Mouse (Mus musculus): Measurements from ENCODE around the gene Lims1. TPM values are rescaled to one million over a fixed set of nuclear protein-coding genes. Genes with fewer than 3 reads are reported as not detected.
"Not testable (repeated sequence)": the region's sequence is repeated elsewhere in the genome, so short reads cannot be mapped to it uniquely, and the experiment has no call there.

The Lims1 gene
- polyA plus RNA-seq, 1 experiment = 12.7 TPM

- Histone ChIP-seq H3K4me1 (ENCODE audit: control insufficient read depth, insufficient read depth, low read length) (no peaks in the 10 kb centered on the region), H3K4me3 (ENCODE audit: control insufficient read depth, low read depth, low read length) (no peak overlapping the region), H3K36me3 (ENCODE audit: control insufficient read depth, insufficient read depth, low read length) (no peaks in the 10 kb centered on the region), H3K27me3 (ENCODE audit: control insufficient read depth, insufficient read depth, low read length) (no peaks in the 10 kb centered on the region), H3K27ac (ENCODE audit: control insufficient read depth, insufficient read depth, low read depth, low read length) (no peak overlapping the region)
- TF ChIP-seq POLR2A (IDR thresholded peaks at IDR 0.05; ENCODE audit: control insufficient read depth, low read depth, low read length) (no peak), CTCF (IDR thresholded peaks at IDR 0.05; ENCODE audit: control insufficient read depth, insufficient read depth, insufficient replicate concordance, low read depth, low read length) (no peak)
Measured at GRCm38 (mm10) chr10:58330635-58331034, 7.4 kb downstream of the Lims1 start.

- Histone ChIP-seq H3K27me3 (ENCODE audit: control insufficient read depth, insufficient read depth, low read length) (no peaks in the 10 kb centered on the region), H3K4me3 (ENCODE audit: control insufficient read depth, low read depth, low read length) (no peak overlapping the region), H3K4me1 (ENCODE audit: control insufficient read depth, insufficient read depth, low read length) (no peaks in the 10 kb centered on the region), H3K36me3 (ENCODE audit: control insufficient read depth, insufficient read depth, low read length) (no peaks in the 10 kb centered on the region), H3K27ac (ENCODE audit: control insufficient read depth, insufficient read depth, low read depth, low read length) (no peak overlapping the region)
- TF ChIP-seq POLR2A (IDR thresholded peaks at IDR 0.05; ENCODE audit: control insufficient read depth, low read depth, low read length) = no peak
- no peak for TF ChIP-seq CTCF (IDR thresholded peaks at IDR 0.05; ENCODE audit: control insufficient read depth, insufficient read depth, insufficient replicate concordance, low read depth, low read length)
Measured at GRCm38 (mm10) chr10:58331741-58332140, 8.5 kb downstream of the Lims1 start.

GRCm38 (mm10) chr10:58333414-58333813, 10.1 kb downstream of the Lims1 start:
- Histone ChIP-seq H3K27ac (ENCODE audit: control insufficient read depth, insufficient read depth, low read depth, low read length) (no peak overlapping the region), H3K27me3 (ENCODE audit: control insufficient read depth, insufficient read depth, low read length) (no peaks in the 10 kb centered on the region), H3K36me3 (ENCODE audit: control insufficient read depth, insufficient read depth, low read length) (no peaks in the 10 kb centered on the region), H3K4me1 (ENCODE audit: control insufficient read depth, insufficient read depth, low read length) (no peaks in the 10 kb centered on the region), H3K4me3 (ENCODE audit: control insufficient read depth, low read depth, low read length) (no peak overlapping the region)
- TF ChIP-seq POLR2A (IDR thresholded peaks at IDR 0.05; ENCODE audit: control insufficient read depth, low read depth, low read length) (no peak), CTCF (IDR thresholded peaks at IDR 0.05; ENCODE audit: control insufficient read depth, insufficient read depth, insufficient replicate concordance, low read depth, low read length) (no peak)

DNA sequence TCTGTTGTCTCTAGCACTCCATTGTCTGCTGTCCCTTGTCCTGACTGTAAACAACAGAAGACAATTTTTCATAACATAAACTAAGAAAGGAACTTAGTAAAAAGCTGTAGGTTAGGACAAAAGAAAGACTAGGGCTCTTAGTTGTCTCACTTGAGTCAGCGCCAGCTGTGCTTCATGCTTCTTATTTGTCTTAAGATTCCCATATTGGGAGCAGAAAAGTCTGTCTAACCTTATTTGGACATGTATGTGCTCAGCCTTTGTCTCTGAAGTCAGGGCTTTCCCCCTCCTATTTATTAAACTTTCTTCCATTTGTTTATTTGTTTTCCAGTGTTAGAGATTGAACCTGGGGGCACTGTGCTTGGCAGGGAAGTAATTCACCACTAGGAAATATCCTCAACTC, 12.9 kb downstream of the Lims1 start:
- no peak overlapping the region for H3K27ac ChIP-seq (ENCODE audit: control insufficient read depth, insufficient read depth, low read depth, low read length)

GRCm38 (mm10) chr10:58337091-58337490, 13.8 kb downstream of the Lims1 start:
- H3K27ac ChIP-seq (ENCODE audit: control insufficient read depth, insufficient read depth, low read depth, low read length) = peak overlapping the region; percentile 39; the same call in 1 of the 2 replicates
- H3K36me3 ChIP-seq (ENCODE audit: control insufficient read depth, insufficient read depth, low read length); H3K27me3 ChIP-seq (ENCODE audit: control insufficient read depth, insufficient read depth, low read length); H3K4me1 ChIP-seq (ENCODE audit: control insufficient read depth, insufficient read depth, low read length); H3K4me3 ChIP-seq (ENCODE audit: control insufficient read depth, low read depth, low read length): not testable (repeated sequence)

More for the DNA sequence above, 12.9 kb downstream of the Lims1 start:
- Histone ChIP-seq H3K4me3 (ENCODE audit: control insufficient read depth, low read depth, low read length) (no peak overlapping the region), H3K27me3 (ENCODE audit: control insufficient read depth, insufficient read depth, low read length) (no peaks in the 10 kb centered on the region), H3K4me1 (ENCODE audit: control insufficient read depth, insufficient read depth, low read length) (no peaks in the 10 kb centered on the region), H3K36me3 (ENCODE audit: control insufficient read depth, insufficient read depth, low read length) (no peaks in the 10 kb centered on the region)
- TF ChIP-seq CTCF (IDR thresholded peaks at IDR 0.05; ENCODE audit: control insufficient read depth, insufficient read depth, insufficient replicate concordance, low read depth, low read length) (no peak), POLR2A (IDR thresholded peaks at IDR 0.05; ENCODE audit: control insufficient read depth, low read depth, low read length) (no peak)

DNA sequence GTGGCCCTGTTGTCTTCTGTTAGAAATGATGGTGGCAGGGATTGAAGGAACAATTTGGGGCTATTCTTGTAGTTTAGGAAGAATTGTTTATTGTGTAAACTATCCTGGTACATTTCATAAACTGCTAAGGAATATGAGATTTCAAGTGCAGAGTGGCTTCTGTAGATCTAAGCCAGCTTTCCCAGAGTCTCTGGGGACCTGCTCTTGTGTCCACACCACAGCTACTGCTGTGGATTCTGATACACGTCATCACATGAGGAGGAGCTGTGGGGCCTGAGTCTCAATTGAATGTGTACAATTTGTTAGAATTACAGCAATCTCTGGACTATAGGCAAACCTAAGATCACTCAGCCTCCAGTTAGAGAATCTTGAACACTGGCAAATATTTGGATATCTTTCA, 15.3 kb downstream of the Lims1 start:
- TF ChIP-seq POLR2A (IDR thresholded peaks at IDR 0.05; ENCODE audit: control insufficient read depth, low read depth, low read length) = no peak
- no peak for TF ChIP-seq CTCF (IDR thresholded peaks at IDR 0.05; ENCODE audit: control insufficient read depth, insufficient read depth, insufficient replicate concordance, low read depth, low read length)
- 0 out of 2 replicates have a peak overlapping the region, but pooled peaks have one; percentile 57 for H3K27ac ChIP-seq (ENCODE audit: control insufficient read depth, insufficient read depth, low read depth, low read length)

DNA sequence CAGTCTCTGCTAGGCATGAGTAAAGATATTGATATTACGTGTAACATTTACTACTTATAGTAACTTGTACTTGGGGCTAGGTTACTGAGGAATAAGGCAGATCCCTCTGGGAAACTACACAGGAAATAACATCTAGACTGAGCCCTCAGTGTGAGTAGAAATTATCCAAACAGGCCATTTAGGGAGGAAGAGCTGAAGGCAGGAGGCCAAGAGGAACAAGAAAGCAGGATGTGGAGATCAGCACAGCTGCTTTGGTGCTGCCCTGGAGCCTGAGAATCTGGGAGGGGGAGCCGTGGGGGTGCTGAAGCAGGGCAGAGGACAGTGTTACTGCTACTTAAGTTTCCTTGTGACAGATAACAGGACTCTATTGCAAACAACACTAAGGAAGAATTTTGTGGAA, 18.4 kb downstream of the Lims1 start:
- no peaks in the 10 kb centered on the region for H3K4me1 ChIP-seq (ENCODE audit: control insufficient read depth, insufficient read depth, low read length)
- no peaks in the 10 kb centered on the region for H3K27me3 ChIP-seq (ENCODE audit: control insufficient read depth, insufficient read depth, low read length)
- TF ChIP-seq CTCF (IDR thresholded peaks at IDR 0.05; ENCODE audit: control insufficient read depth, insufficient read depth, insufficient replicate concordance, low read depth, low read length) = no peak
- no peak for TF ChIP-seq POLR2A (IDR thresholded peaks at IDR 0.05; ENCODE audit: control insufficient read depth, low read depth, low read length)
- no peak overlapping the region for H3K4me3 ChIP-seq (ENCODE audit: control insufficient read depth, low read depth, low read length)
- no peak overlapping the region for H3K27ac ChIP-seq (ENCODE audit: control insufficient read depth, insufficient read depth, low read depth, low read length)
- no peaks in the 10 kb centered on the region for H3K36me3 ChIP-seq (ENCODE audit: control insufficient read depth, insufficient read depth, low read length)

More for the DNA sequence above, 15.3 kb downstream of the Lims1 start:
- no peaks in the 10 kb centered on the region for H3K36me3 ChIP-seq (ENCODE audit: control insufficient read depth, insufficient read depth, low read length)
- no peaks in the 10 kb centered on the region for H3K4me1 ChIP-seq (ENCODE audit: control insufficient read depth, insufficient read depth, low read length)
- no peak overlapping the region for H3K4me3 ChIP-seq (ENCODE audit: control insufficient read depth, low read depth, low read length)
- H3K27me3 ChIP-seq (ENCODE audit: control insufficient read depth, insufficient read depth, low read length) = no peaks in the 10 kb centered on the region

DNA sequence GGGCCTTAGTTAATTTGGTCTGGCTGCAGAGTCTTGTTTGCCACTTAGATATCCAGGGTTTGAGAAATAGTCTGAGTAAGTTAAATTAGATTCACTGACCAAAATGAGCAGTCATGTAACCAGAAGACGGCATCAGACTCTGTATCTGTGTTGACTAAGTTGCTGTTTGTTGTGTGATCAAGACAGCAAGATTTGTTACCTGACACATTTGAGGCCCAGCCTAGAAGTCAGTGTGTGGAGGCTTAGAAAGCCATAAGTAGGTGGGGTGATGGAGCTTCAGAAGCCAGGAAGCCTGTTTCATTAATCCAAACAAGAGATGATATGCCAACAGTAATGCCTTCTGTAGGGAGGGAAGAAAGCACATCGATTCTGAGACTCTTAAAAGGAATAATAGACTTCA, 18.9 kb downstream of the Lims1 start:
- Histone ChIP-seq H3K27me3 (ENCODE audit: control insufficient read depth, insufficient read depth, low read length) (no peaks in the 10 kb centered on the region), H3K4me3 (ENCODE audit: control insufficient read depth, low read depth, low read length) (no peak overlapping the region), H3K36me3 (ENCODE audit: control insufficient read depth, insufficient read depth, low read length) (no peaks in the 10 kb centered on the region), H3K4me1 (ENCODE audit: control insufficient read depth, insufficient read depth, low read length) (no peaks in the 10 kb centered on the region), H3K27ac (ENCODE audit: control insufficient read depth, insufficient read depth, low read depth, low read length) (no peak overlapping the region; the same call in 1 of the 2 replicates)
- TF ChIP-seq POLR2A (IDR thresholded peaks at IDR 0.05; ENCODE audit: control insufficient read depth, low read depth, low read length) (no peak), CTCF (IDR thresholded peaks at IDR 0.05; ENCODE audit: control insufficient read depth, insufficient read depth, insufficient replicate concordance, low read depth, low read length) (no peak)
